Comparison of ENCODE assay signal across 19 mouse cellular contexts in genomic region chr9:46176613-46177012, GRCm38 (mm10). TPM values are rescaled to one million over a fixed set of nuclear protein-coding genes. Genes with fewer than 3 reads are reported as not detected.
DNase-seq lines count a peak whose midpoint lies in the region; ATAC-seq and TF ChIP-seq lines count a peak whose summit lies in the region.
"Had no signal": no experiment of that assay in that cellular context is flagged by ENCODE, and none has a peak within 500 bp of the region (broad histone marks: within the 10 kb centered on the region; RNA-seq: fewer than 3 reads in every experiment).

No protein-coding gene starts in this region.

- H3K4me3 ChIP-seq in heart, adult 2 months = no peak overlapping the region
- no peak overlapping the region for H3K4me3 ChIP-seq in spleen, adult 2 months (ENCODE audit: extremely low read depth, insufficient read depth, insufficient read length)
- H3K4me3 ChIP-seq: hindbrain, embryonic 15.5 days; limb, embryonic 13.5 days had no signal

- 60% methylated on average over 4 of the region's 4 CpGs for WGBS in heart, adult 2 months
- 65% methylated on average over 4 of the region's 4 CpGs for WGBS in spleen, adult 2 months

- intact Hi-C loops in heart, adult 2 months (cut with DNase I) = no loop called here

- ATAC-seq in inflammation-experienced regulatory T-cells, adult 6 months = peak; percentile 26
- ATAC-seq: liver, postnatal 0 days; Patski had no signal

- H3K79me2 ChIP-seq in heart, adult 2 months (replicated peaks; ENCODE audit: control insufficient read depth, insufficient read depth, low read length) = 0 out of 2 replicates have a peak, but pooled peaks cover under 1% of the 10 kb centered on the region

- TF ChIP-seq POLR2A in heart, adult 2 months (IDR thresholded peaks at IDR 0.05; ENCODE audit: insufficient read depth, low read depth, low read length) = no peak
- no peak for TF ChIP-seq POLR2A in spleen, adult 2 months (IDR thresholded peaks at IDR 0.05; ENCODE audit: low read depth, low read length)

- no peak for TF ChIP-seq CTCF in heart, adult 2 months (IDR thresholded peaks at IDR 0.05)
- no peak for TF ChIP-seq CTCF in spleen, adult 2 months (IDR thresholded peaks at IDR 0.05; ENCODE audit: extremely low read depth, insufficient read depth, insufficient read length, insufficient replicate concordance)

- H3K27me3 ChIP-seq in heart, adult 2 months (ENCODE audit: control insufficient read depth, insufficient read depth, low read length) = no peaks in the 10 kb centered on the region
- H3K27me3 ChIP-seq in spleen, adult 2 months (ENCODE audit: control insufficient read depth, insufficient read depth, low read length) = no peaks in the 10 kb centered on the region
- H3K27me3 ChIP-seq: hindbrain, embryonic 15.5 days; limb, embryonic 13.5 days; Patski had no signal

- TF ChIP-seq EP300 in heart, adult 2 months (IDR thresholded peaks at IDR 0.05; ENCODE audit: insufficient read depth, low read depth, low read length) = no peak

- H3K9ac ChIP-seq in heart, adult 2 months (ENCODE audit: low read depth, low read length) = no peak overlapping the region
- H3K9ac ChIP-seq: hindbrain, embryonic 15.5 days; limb, embryonic 13.5 days; liver, postnatal 0 days had no signal

- 0 out of 2 replicates have a peak overlapping the region, but pooled peaks have one; percentile 1 for H3K27ac ChIP-seq in heart, adult 2 months
- peak overlapping the region; percentile 92 for H3K27ac ChIP-seq in spleen, adult 2 months (ENCODE audit: insufficient read depth, low read length)
- H3K27ac ChIP-seq: hindbrain, embryonic 15.5 days; limb, embryonic 13.5 days had no signal

- DNase-seq in heart, adult 2 months = no peak
- no peak for DNase-seq in heart, postnatal 4 days
- DNase-seq in spleen, adult 2 months (ENCODE audit: low read depth in 1 of 2, low spot score in 2 of 2) = no peak
- no peak for DNase-seq in spleen, postnatal 14 days (ENCODE audit: low spot score in 2 of 2)
- DNase-seq in gastrocnemius, postnatal 25 days = no peak
- no peak for DNase-seq in lung, postnatal 36 days
- DNase-seq in adrenal gland, postnatal 14 days = no peak
- DNase-seq: cerebellum, postnatal 10 days; kidney, adult 9 months; liver, postnatal 0 days had no signal

- H3K36me3 ChIP-seq in heart, adult 2 months (ENCODE audit: control insufficient read depth, insufficient read depth, low read length) = no peaks in the 10 kb centered on the region
- H3K36me3 ChIP-seq in spleen, adult 2 months (ENCODE audit: control insufficient read depth, insufficient read depth, low read length) = peaks cover 1% of the 10 kb centered on the region
- H3K36me3 ChIP-seq: hindbrain, embryonic 15.5 days had no signal

- peaks cover 1% of the 10 kb centered on the region; the same call in 1 of the 2 replicates for H3K4me1 ChIP-seq in heart, adult 2 months (ENCODE audit: control insufficient read depth, insufficient read depth, low read length)
- peaks cover 5% of the 10 kb centered on the region; the same call in 1 of the 2 replicates for H3K4me1 ChIP-seq in spleen, adult 2 months (ENCODE audit: control insufficient read depth, insufficient read depth, insufficient read length)
- H3K4me1 ChIP-seq: hindbrain, embryonic 15.5 days had no signal

RNA-seq across cellular contexts. Expression of gene Apoa1, which starts 51.8 kb away (rescaled TPM):
- total RNA-seq in heart, adult 2 months (2021) = not detected
- 0.51 and 2.3 TPM in 2 replicates for polyA plus RNA-seq in heart, adult 2 months (2012; rRNA removed)
- total RNA-seq in heart, postnatal 4 days (2021) = under 1 TPM; 0.45 to 0.61 TPM
- polyA plus RNA-seq in spleen, adult 2 months (2012; rRNA removed) = 0.22 and 0.42 TPM in 2 replicates
- polyA plus RNA-seq in inflammation-experienced regulatory T-cells, adult 6 months (2017; shearing (Covaris generic)) = not detected
- not detected for total RNA-seq in gastrocnemius, postnatal 25 days (2021)
- 163 and 2,505 TPM in 2 replicates for total RNA-seq in adrenal gland, postnatal 14 days (2021)
- total RNA-seq: left cerebral cortex, adult 18-20 months; megakaryocyte-erythroid progenitor cell, adult 5-6 weeks; monocyte, adult 5-6 weeks had no signal
- polyA plus RNA-seq: C2C12, Patski had no signal

RNA-seq across cellular contexts. Expression of gene Apoc3, which starts 58.8 kb away (rescaled TPM):
- not detected for total RNA-seq in heart, adult 2 months (2021)
- 1.4 and 3.3 TPM in 2 replicates for polyA plus RNA-seq in heart, adult 2 months (2012; rRNA removed)
- total RNA-seq in heart, postnatal 4 days (2021) = not detected
- 0.44 and 0.45 TPM in 2 replicates for polyA plus RNA-seq in spleen, adult 2 months (2012; rRNA removed)
- polyA plus RNA-seq in inflammation-experienced regulatory T-cells, adult 6 months (2017; shearing (Covaris generic)) = not detected
- total RNA-seq in gastrocnemius, postnatal 25 days (2021) = 1 to 10 TPM in 1 of 2 experiments, not detected in 1; 1.4 TPM
- total RNA-seq in adrenal gland, postnatal 14 days (2021) = 9.9 and 222 TPM in 2 replicates
- total RNA-seq: megakaryocyte-erythroid progenitor cell, adult 5-6 weeks; monocyte, adult 5-6 weeks; neutrophil, adult 5-6 weeks had no signal
- polyA plus RNA-seq: C2C12; hindbrain, embryonic 15.5 days; limb, embryonic 13.5 days; Patski had no signal

Comparison
In these comparisons a context has a peak if more than half of its experiments do, and no peak if none do; other contexts are left out.
1. RNA of gene Apoa1, which starts 51.8 kb away (total RNA-seq): 163 to 2,505 TPM in adrenal gland, postnatal 14 days; 0.45 to 0.61 TPM in heart, postnatal 4 days, not detected in gastrocnemius, postnatal 25 days and not detected in heart, adult 2 months; every median in the first group is over 100 times any median in the second.